Mouse (Mus musculus) CD4-positive, CD25-positive, alpha-beta regulatory T cell, adult 2 months (primary cell): ENCODE data around the gene Zkscan14.
"Not testable (repeated sequence)": the region's sequence is repeated elsewhere in the genome, so short reads cannot be mapped to it uniquely, and the experiment has no call there.

Experiments
- DNase-seq: peaks from one replicate; pipeline ENCODE4 v3.0.0-alpha.2; 2012; ENCODE audit warnings: low read depth, low spot score

The Zkscan14 gene

GRCm38 (mm10) chr5:145201321-145201991 lies at the start of gene Zkscan14:
TSS of gene Zkscan14 (minus strand) at chr5:145201868.
- DNase-seq = peak; percentile 93

- DNase-seq = no peak
Observed at GRCm38 (mm10) chr5:145249520-145249919, 47.9 kb upstream of the Zkscan14 start.

GRCm38 (mm10) chr5:145234636-145235035 lies 33.0 kb upstream of the Zkscan14 start:
- peak; percentile 71 for DNase-seq

- DNase-seq = no peak
Observed at GRCm38 (mm10) chr5:145231893-145232411, 30.3 kb upstream of the Zkscan14 start.

- peak; percentile 98 for DNase-seq
Observed at GRCm38 (mm10) chr5:145231367-145231871, 29.8 kb upstream of the Zkscan14 start, which contains the start of gene Zfp655. TSS of gene Zfp655 (plus strand) at chr5:145231715.

GRCm38 (mm10) chr5:145230641-145231040 lies 29.0 kb upstream of the Zkscan14 start:
- no peak for DNase-seq

GRCm38 (mm10) chr5:145229283-145229682 lies 27.6 kb upstream of the Zkscan14 start:
- not testable (repeated sequence) for DNase-seq

- DNase-seq = no peak
Observed at GRCm38 (mm10) chr5:145226453-145226852, 24.8 kb upstream of the Zkscan14 start.

GRCm38 (mm10) chr5:145223395-145223794 lies 21.7 kb upstream of the Zkscan14 start:
- no peak for DNase-seq

GRCm38 (mm10) chr5:145222840-145223239 lies 21.2 kb upstream of the Zkscan14 start:
- DNase-seq = no peak

GRCm38 (mm10) chr5:145219981-145220380 lies 18.3 kb upstream of the Zkscan14 start:
- DNase-seq = no peak

- no peak for DNase-seq
Observed at GRCm38 (mm10) chr5:145218671-145219070, 17.0 kb upstream of the Zkscan14 start.

- DNase-seq = no peak
Observed at GRCm38 (mm10) chr5:145218206-145218605, 16.5 kb upstream of the Zkscan14 start.

- no peak for DNase-seq
Observed at GRCm38 (mm10) chr5:145217746-145218145, 16.1 kb upstream of the Zkscan14 start.

GRCm38 (mm10) chr5:145214679-145215078 lies 13.0 kb upstream of the Zkscan14 start:
- peak; percentile 19 for DNase-seq

GRCm38 (mm10) chr5:145213505-145213904 lies 11.8 kb upstream of the Zkscan14 start:
- DNase-seq = no peak

- DNase-seq = no peak
Observed at GRCm38 (mm10) chr5:145212216-145212615, 10.5 kb upstream of the Zkscan14 start.

GRCm38 (mm10) chr5:145211340-145211739 lies 9.7 kb upstream of the Zkscan14 start:
- DNase-seq = no peak

GRCm38 (mm10) chr5:145208391-145208790 lies 6.7 kb upstream of the Zkscan14 start:
- DNase-seq = not testable (repeated sequence)

GRCm38 (mm10) chr5:145207954-145208353 lies 6.3 kb upstream of the Zkscan14 start:
- no peak for DNase-seq

- no peak for DNase-seq
Observed at GRCm38 (mm10) chr5:145207385-145207784, 5.7 kb upstream of the Zkscan14 start.

- DNase-seq = no peak
Observed at GRCm38 (mm10) chr5:145205041-145205440, 3.4 kb upstream of the Zkscan14 start.
